Mouse (Mus musculus): Measurements from ENCODE around the gene Olfr116.

- TF ChIP-seq POLR2A (IDR thresholded peaks at IDR 0.05; ENCODE audit: extremely low read depth, insufficient read depth, low read length) (no peak), CTCF (IDR thresholded peaks at IDR 0.05; ENCODE audit: extremely low read depth, insufficient read depth, low read length) (no peak)
These were observed 39.7 kb upstream of the Olfr116 start, which contains the start of gene Olfr118 for GRCm38 (mm10) chr17:37666688-37667087.

All from cortical plate, adult 2 months (tissue).